Mouse (Mus musculus) skeletal muscle tissue, postnatal 0 days (tissue): Measurements from ENCODE around the gene Vmn1r45. TPM values are rescaled to one million over a fixed set of nuclear protein-coding genes. Genes with fewer than 3 reads are reported as not detected.

Experiments used
- polyA plus RNA-seq: library from polyadenylated mRNA; unstranded; fragments of >200 nt; fragmentation: Nextera tagmentation; extraction: Ambion mirVana; gene quantifications from 2 replicates; pipeline ENCODE4 v1.2.1, GENCODE M21; 2015

Vmn1r45 gene
- not detected in 2 replicates for polyA plus RNA-seq

DNA sequence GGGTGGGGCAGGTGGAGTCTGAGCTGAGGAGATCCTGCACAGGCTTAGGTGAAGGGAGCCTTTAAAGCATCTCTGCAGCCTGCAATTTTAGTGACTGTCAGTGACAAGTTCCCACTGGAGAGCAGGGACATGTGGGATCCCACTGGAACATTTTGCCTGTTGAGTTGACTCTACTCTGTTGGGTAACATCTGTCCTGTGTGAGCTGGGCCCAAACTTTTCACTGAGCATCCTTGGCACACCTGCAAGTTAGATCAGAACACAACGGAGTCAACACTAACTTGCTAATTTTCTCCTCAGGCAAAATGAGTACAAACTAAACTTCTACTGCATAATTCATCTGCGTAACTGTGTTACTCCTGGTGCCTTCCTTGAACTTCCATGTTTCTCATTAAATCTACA, at the start of gene Vmn1r45:
Gene Vmn1r45, minus strand, starts transcription at position 101 of the 400 bp plus-strand sequence.

DNA sequence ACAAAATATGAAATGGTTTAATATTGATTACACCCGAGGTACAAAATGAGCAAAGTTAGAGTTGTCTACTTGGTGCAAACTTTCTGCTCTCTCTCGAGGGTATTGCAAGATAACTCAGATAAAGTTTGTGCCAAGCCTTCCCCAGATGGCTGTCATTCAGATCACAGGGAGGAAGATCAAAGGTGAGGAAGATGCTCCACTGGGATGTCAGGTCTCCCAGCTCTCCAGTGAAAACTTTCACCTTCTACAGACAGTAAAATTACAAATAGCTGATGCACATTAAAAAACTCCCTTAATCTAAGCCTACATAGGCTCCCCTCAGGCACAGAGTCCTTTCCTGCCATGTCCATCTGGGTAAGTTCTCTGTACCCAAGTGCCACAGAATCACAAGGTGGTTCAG, 28.6 kb upstream of the Vmn1r45 start, which contains the start of gene Vmn1r46:
Gene Vmn1r46, plus strand, starts transcription at position 301 of the 400 bp plus-strand sequence.

DNA sequence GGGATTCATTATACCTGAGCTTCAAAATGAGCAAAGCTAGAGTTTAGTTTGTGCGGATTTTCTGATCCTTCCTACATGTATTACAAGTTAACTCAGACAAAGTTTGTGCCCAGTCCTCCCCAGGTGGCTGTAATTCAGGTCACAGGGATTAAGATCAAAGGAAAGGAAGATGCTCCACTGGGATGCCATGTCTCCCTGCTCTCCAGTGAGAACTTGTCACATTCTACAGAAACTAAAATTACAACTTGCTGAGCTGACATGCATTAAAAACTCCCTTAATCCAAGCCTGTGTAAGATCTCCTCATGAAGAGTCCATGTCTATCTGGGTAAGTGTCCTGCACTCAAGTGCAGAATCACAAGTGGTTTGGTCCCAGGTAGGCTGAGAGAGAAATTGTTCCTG, 57.0 kb downstream of the Vmn1r45 start, which contains the start of gene Vmn1r44:
Gene Vmn1r44, plus strand, starts transcription at position 301 of the 400 bp plus-strand sequence.

Other genes starting within 250 kb of the Vmn1r45 start
- gene Vmn1r40, start 233.1 kb downstream of the Vmn1r45 start, polyA plus RNA-seq: not detected in 2 replicates
- gene Vmn1r41, start 199.8 kb downstream of the Vmn1r45 start, polyA plus RNA-seq: not detected in 2 replicates
- gene Vmn1r42, start 64.2 kb downstream of the Vmn1r45 start, polyA plus RNA-seq: not detected in 2 replicates
- not detected in 2 replicates for gene Vmn1r43, start 64.2 kb downstream of the Vmn1r45 start, polyA plus RNA-seq
- gene Vmn1r44, start 56.9 kb downstream of the Vmn1r45 start, polyA plus RNA-seq: not detected in 2 replicates
- gene Vmn1r46, start 28.7 kb upstream of the Vmn1r45 start, polyA plus RNA-seq: not detected in 2 replicates
- gene Vmn1r47, start 75.5 kb upstream of the Vmn1r45 start, polyA plus RNA-seq: not detected in 2 replicates
- not detected in 2 replicates for gene Vmn1r48, start 96.2 kb upstream of the Vmn1r45 start, polyA plus RNA-seq
- gene Vmn1r49, start 137.9 kb upstream of the Vmn1r45 start, polyA plus RNA-seq: not detected in 2 replicates
- gene Vmn1r50, start 160.8 kb upstream of the Vmn1r45 start, polyA plus RNA-seq: not detected in 2 replicates
- gene Vmn1r51, start 182.0 kb upstream of the Vmn1r45 start, polyA plus RNA-seq: not detected in 2 replicates
- not detected in 2 replicates for gene Vmn1r52, start 234.2 kb upstream of the Vmn1r45 start, polyA plus RNA-seq